Mouse (Mus musculus) ES-Bruce4 (cell line): Measurements from ENCODE around the gene Hist2h2aa1.

Experiments
- CTCF ChIP-seq: IDR thresholded peaks from one replicate; pipeline ENCODE4 v1.8.1; 2011; ENCODE audit warnings: low read depth, low read length
- POLR2A ChIP-seq: IDR thresholded peaks from one replicate; pipeline ENCODE4 v1.8.1; 2011; ENCODE audit warnings: low read length; ENCODE audit not compliant: insufficient read depth

DNA sequence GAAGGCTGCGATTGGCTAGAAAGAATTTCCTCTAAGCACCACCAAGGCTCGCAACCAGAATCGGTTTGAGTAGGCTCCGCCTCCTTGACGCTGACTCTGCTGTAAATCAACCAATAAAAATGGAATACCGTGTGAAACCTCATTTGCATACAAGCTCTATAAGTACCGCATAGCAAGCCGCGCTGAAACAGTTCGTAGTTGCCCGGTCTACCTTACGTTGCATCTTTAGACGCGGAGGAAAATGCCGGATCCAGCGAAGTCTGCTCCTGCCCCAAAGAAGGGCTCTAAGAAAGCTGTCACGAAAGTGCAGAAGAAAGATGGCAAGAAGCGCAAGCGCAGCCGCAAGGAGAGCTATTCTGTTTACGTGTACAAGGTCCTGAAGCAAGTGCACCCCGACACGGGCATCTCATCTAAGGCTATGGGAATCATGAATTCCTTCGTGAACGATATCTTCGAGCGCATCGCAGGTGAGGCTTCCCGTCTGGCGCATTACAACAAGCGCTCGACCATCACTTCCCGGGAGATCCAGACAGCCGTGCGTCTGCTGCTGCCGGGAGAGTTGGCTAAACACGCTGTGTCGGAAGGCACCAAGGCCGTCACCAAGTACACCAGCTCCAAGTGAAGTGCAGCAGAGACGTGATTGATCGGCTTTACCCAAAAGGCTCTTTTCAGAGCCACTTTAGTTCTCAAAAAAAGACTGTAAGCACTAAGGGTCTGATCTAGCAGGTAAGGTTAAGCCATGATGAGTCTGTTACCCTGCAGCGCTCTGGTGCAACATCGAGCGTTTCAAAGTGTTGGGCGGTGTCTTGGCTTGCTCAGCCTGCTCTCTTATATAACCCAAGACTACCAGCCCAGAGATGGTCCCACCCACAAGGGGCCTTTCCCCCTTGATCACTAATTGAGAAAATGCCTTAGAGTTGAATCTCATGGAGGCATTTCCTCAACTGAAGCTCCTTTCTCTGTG, 24.5 kb downstream of the Hist2h2aa1 start, which contains the start of gene Hist2h2bb:
- TF ChIP-seq POLR2A (peak; percentile 100), CTCF (no peak)
